Mouse (Mus musculus) adrenal gland, adult 8-10 months (tissue): Measurements from ENCODE around the gene Cdh4. TPM values are rescaled to one million over a fixed set of nuclear protein-coding genes. Genes with fewer than 3 reads are reported as not detected.

Experiments
- DNase-seq: peaks from one replicate; pipeline ENCODE4 v3.0.0; 2022
- total RNA-seq, 4 experiments: library from RNA; stranded (reverse); gene quantifications; 2 replicates each; pipeline ENCODE4 v1.2.4; 2022

The Cdh4 gene
- total RNA-seq, 4 experiments from 2014 or later, result 4.6 to 8.2 (median 6.8) TPM

DNA sequence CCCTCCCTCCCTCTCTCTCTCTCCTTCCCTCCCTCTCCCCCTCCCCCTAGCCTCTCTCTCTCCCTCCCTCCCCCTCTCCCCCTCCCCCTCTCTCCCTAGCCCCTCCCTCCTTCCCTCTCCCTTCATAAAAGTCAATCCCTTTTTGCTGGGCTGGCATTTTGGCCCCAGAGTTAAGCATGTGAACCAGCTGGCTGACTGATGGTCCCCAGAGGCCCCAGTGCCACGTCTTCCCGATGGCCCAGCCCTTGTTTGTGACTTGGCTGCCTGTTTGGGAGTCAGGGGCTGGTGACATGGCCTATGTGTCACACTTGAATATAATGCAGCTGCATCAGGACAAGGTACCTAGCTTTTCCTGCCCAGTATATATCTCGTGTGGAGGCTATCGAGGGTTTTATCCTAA, 96.3 kb downstream of the Cdh4 start:
- no peak for DNase-seq

DNA sequence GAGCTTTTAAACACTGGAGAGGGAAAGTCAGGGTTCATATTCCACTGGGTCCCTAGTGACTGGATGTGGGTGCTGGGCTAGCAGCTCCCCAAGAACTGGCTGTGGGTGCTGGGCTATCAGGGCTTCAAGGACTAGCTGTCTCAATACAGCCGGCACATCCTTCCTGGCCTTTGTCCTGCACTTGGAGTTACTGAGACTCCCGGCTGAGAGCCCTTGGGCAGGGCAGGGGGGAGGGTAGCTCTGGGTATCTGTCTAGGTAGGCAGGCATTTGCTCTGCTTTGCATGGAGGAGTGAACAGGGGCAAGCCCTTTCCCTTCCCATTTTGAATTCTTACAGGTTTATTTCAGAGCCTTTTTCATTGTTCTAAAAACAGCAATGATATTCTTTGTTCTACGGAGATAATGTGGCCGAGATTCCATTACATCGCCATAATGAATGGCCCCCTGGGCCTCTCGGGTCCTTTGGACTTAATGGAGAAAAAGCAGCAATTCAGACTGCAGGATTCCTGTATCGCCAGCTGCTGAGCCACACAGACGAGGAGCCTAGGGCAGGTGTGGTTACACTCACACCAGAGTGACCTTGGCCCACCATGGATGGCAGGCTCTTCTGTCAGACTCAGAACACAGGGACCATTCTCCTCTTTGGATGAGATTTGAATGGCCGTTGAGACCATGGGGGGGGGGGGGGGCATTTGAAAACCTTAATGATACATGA, 97.5 kb downstream of the Cdh4 start:
- no peak for DNase-seq

DNA sequence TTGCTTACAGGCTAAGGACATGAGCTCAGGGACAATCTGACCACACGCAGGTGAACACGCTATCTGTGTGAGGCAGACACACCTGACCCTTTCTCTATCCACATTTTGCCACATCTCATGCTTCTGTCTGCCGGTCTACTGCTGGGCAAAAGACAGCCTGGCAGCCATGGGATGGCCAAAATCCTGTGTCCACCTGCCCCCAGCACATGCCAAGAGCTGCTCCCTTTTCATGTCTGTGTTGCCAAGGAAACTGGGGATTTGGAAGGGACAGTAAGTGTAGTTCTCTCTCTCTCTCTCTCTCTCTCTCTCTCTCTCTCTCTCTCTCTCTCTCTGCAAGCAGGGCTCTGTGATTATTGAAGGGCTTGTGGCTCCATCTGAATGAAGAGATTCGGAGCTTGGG, 98.9 kb downstream of the Cdh4 start:
- DNase-seq, result no peak

DNA sequence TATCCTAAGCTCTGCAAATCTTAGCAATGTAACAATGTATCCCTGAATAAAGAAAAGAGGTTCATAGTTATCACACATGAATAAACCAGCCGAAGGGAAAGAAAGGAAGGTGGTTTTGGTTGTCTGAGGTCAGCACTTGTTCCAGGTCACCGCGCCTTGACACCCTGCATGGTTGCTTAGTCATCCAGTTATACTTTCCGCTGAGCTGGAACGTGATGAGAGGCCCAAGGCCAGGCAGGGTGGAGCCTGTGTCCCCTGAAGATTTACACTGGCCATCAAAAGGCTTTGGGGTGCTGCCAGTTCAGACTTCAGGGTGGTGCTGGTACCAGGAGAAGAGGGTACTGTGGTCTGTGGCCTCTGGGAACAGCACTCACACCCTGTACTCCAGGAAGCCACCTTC, 105.4 kb downstream of the Cdh4 start:
- peak; percentile 58 for DNase-seq

DNA sequence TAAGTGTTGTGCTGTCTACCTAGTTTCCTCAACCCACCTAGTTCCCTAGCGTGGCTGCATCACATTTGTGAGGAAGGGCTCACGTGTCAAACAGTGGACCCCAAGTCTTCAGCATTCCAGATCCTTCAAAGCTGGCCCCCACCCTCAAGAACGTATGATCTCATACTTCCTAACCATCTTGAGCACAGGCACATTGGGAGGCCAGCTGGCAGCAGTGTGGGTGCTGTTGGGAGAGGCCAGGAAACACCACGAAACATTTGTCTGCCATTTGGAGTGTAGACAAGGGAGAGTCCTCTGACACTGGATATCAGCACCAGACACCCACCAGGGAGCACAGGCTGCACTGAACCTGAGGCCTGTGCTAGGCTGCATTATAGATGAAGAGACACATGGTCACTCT, 113.7 kb downstream of the Cdh4 start:
- no peak for DNase-seq

DNA sequence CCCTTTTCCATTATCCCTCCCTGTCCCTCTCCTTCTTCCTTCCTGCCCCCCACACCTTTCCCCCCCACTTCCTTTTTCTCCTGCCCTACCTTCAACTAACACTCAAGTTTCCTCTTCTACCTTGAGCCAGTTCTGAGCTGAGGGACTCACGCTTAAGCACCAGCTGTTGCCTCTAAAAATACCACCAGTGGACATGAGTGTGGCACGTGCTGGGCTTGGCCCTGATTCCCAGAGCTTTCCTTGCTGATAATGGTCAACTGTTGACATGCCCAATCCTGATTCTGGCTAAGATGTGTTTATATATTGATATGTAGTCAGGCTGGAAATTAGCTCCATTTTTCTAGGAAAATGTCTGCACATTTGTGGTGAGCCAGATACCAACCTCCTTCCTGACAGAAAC, 120.1 kb downstream of the Cdh4 start:
- no peak for DNase-seq

DNA sequence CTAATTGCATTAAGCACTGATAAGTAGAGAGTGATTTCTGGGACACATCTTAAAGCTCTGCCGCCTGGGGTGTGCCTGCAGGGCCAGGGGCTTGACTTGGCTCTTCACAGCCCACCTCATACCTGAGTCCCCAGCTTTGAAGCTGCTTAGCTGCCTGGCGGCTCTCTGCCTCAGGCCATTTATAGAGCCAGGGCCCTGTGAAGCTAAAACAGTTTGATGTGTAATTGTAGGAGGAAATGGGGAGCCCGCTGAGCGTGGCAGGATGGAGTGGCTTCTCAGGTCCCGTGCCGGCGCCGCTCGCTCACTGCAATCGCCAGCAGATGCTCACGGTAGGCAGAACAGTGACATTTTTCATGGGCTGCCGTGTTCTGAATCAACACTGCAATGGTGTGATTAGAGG, 123.4 kb downstream of the Cdh4 start:
- DNase-seq, result no peak

DNA sequence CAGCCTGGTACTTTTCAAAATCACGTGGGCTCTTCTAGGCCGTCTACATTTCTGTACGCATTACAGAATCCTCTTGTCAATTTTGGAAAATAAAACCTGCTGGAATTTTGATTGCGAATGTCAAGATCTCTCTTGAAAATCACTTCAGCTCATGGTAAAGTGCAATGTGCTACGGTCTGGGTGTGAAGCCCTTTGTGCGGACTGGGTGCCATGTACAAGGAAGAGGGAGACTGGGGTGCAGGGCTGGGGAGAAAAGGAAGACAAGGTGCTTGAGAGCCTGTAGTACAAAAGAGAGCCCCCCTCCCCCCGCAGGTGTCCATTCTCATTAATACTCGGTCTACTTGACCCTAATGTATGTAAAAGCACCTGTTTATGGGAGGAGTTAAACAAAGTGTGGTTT, 125.7 kb downstream of the Cdh4 start:
- no peak for DNase-seq

DNA sequence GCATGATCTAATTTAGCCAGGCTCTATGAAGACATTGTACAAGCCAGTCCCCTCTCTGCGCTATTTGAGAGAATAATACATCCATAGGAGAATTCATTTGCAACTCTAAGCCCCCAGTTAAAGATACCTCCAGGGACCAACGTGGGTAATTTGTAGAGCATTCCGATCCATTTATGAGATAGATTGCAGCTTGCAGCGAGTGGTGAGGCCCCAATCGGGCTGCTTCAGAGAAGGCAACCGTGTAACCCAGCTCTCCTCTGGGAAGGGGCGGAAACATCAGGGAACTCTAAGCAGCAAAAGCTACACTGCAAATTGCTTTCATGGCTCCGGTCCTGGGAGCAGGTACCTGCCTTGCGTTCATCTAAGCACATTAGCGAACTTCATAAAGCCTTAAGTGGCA, 126.9 kb downstream of the Cdh4 start:
- DNase-seq, result no peak

DNA sequence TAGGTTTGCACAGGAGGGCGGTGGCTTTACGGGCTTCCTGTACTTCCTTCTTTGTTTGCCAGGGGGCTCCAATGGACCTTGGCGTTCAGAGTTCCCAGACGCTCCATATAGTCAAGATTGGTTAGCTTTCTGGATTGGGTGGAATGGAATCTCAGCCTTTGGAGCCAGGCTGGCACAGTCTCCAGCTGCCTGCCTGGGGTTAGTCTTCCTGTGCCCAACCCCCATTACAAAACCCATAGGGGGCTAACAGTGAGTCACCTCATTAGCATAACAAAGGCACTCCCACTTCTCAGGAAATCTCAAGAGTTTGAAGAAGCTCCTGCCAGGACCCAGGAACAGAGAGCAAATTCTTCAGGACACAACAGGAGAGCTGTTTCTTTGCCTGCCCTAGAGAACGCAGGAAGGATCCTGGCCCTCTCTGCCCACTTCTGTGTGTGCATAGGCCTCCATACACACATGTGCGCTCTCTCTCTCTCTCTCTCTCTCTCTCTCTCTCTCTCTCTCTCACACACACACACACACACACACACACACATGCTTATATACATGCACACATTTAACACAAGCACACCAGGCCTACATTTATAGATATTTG, 129.0 kb downstream of the Cdh4 start:
- DNase-seq, result no peak

DNA sequence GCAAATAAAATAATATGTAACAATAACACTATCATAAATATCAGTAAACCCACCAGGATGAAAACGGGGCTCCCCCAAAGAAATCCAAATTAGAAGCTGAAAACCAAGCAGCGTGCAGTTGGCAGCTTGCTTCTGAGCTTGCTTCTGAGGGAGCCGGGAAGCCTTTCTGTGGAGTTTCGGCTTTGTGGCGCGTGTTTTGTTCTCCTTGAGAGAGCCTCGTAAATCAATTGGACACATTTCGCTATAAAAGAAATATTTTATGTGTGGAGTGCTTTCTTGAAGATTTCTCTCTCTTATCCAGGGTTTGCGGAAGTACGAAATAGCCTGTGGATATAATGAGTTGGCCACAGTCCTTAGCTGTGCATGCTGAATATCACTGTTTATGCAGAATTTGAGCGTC, 131.1 kb downstream of the Cdh4 start:
- DNase-seq, result no peak

DNA sequence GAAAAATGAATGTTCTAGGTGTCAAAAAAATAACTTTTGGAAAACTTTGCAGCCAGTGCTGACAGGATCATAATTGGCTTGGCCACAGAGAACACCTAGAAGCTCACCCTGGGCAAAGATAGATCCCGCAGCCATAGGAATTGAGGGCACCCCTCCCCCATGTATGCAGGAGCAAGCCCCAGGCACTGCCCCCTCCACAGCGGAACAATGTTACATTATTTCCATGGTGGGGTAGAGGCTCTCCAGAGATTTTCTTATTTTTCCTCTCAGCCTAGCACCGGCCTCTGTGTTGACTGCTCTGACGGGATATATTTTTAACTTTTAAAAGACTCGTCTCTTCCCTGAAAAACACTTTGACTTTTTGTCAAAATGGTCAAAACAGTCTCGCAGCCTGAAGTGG, 131.6 kb downstream of the Cdh4 start:
- DNase-seq, result no peak

DNA sequence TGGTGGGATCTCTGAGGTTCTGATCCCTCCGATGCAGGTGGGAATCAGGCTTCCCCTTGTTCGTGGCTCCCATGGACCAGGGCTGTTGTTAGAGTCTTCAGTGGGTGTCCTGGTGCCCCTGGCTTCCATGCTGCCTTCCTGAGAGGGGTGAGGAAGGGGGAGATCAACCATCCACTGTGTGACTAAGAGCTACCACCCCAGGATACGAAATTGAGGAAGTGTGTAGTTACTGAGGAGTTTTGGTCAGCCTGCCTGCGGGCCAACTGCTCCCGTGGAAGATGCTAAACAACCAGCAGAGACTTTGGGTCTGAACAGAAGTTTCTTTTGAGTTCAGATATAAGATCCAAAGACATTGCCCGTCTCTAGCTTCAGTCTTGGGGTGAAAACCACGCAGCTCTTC, 133.4 kb downstream of the Cdh4 start:
- no peak for DNase-seq

DNA sequence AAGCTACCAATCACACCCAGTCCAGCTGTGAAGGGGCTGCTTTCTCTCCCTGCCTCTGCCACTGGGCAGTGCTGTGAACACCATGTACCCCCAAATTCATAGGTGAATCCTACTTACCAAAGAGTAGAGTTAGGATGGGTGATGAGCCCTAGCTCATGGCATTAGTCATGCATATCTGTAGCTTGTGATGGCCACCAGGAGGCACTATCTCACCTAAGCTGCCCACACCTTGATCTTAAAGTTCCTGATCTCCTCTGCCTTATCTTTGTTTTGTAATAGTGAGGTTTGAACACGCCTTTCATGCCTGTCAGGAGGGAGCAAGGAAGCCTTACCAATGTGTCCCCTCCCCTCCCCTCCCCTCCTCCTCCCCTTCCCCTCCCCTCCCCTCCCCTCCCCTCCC, 134.0 kb downstream of the Cdh4 start:
- DNase-seq, result no peak

DNA sequence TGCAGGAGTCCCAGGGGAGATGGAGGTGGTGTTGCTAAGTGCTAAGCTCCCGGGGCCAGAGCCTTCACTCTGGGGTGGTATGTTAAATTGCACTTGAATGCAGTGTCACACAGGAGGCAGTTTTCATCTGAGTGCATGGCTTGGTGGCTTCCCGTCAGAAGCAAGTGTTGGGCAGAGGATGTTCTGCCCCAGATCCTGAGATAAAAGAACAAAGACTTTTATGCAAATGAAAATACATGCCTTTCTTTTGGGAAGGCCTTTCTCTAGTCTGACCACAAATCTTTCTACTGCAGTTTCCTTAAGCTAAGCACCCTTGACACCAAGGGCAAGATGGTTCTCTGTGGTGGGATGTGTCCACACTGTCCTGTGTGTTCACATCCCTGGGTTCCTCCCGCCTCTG, 136.1 kb downstream of the Cdh4 start:
- no peak for DNase-seq

DNA sequence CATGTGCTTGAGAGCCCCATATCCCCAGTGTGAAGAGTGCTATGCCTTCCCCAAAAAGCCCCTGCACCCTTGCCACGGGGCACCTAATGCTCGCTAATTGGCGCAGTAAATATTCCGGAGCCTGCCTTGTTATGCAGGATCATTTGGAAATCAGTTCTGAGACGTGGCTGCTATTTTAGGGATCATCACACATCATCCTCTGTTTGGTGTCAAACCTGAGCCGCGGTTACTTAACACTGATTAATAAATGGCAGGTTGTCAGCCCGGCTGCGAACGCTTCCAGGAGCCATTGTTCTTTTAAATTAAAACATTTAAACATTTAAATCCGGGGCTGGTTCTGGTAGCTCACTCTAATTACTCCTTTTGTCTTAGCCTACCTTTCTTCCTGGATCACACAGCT, 136.6 kb downstream of the Cdh4 start:
- DNase-seq, result no peak

DNA sequence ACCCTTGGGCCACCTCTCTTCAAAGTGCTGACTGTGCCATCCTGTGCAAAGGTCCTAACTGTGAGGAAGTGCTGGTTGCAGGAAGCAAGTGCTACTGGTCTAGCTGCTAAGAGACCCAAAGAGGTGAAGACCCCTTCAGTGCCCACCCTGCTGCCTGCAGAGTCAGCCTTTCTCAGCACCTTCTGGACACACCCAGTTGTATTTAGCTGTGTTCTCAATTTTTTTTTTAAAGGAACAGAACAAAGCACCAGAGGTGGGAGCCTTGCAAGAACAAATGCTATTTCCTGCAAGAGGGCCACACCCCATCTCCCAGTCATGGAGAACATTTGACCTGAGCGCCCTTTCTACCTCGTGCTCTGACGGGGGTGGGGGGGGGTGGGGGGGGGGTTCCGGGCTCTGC, 138.2 kb downstream of the Cdh4 start:
- DNase-seq, result no peak

DNA sequence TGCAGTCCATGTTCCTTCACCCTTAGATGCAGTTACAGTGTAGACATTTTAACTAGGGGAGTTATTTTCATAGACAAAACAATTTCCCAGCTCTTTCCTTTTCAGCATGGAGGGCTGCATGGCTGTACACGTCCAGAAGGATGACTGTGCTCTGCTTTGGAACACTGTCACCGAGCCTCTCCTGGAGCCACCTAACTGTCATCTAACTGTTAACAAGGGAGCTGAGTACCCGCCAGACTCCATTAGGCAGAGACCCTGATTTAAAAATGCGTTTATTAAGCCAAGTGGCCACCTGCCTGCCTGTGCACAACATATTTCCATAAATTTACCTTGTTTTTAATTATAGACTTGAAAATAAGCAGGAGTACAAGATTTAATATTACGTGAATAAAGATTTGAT, 138.8 kb downstream of the Cdh4 start:
- no peak for DNase-seq

DNA sequence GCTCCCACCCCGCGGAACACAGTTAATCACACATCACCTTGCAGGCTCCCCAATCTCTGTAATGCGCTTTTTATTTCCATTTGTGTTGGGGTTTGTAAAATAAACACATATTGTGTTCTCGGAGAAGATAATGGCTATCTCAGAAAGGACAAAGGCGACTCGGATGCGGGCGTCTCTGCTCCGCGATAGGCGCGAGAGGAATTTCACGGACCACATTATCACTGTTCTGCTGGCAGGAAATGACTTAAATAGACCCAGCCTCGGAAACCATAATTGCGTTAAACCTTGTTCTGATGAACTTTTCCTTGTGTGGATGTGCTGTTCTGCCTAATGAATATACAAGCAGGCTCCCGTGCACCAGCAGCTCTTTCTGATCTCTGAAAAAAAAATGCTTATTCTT, 140.7 kb downstream of the Cdh4 start:
- DNase-seq, result no peak

DNA sequence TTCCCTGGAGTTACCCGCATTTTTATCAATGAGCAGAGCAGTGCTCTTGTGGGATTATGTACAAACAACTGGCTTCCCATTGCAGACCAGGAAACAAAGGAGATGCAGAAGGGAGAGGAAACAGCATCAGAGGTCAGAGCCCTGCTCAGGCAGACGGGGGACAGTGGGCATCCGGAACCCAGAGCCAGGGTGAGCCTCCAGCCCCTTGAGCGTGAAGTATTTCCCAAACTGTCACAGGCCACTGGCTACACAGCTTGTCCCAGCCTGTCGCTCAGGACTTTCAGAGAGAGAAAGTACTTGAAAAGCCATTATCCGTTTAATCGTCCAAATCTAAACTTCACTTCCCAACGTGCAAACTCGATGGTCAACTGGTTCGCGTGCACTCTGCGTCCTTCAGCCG, 142.4 kb downstream of the Cdh4 start:
- DNase-seq, result no peak

DNA sequence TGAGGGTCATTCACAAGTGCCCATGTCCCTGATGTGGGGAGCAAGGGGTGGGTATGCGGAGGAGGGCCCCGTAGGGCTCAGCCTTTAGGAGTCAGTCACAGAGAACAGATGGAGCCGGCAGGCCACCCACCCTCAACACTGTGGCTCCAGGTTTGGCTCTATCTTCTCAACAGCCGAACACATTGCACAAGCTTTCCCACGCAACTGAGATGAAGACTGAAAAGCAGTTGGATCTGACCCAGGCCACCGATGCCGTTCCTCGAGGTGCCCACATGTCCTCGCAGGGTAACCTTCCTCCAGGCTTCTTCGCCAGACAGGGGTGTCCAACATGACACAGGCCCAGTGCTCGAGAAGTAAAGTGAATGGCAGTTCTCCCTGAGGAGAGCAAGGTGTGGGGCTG, 144.2 kb downstream of the Cdh4 start:
- no peak for DNase-seq

DNA sequence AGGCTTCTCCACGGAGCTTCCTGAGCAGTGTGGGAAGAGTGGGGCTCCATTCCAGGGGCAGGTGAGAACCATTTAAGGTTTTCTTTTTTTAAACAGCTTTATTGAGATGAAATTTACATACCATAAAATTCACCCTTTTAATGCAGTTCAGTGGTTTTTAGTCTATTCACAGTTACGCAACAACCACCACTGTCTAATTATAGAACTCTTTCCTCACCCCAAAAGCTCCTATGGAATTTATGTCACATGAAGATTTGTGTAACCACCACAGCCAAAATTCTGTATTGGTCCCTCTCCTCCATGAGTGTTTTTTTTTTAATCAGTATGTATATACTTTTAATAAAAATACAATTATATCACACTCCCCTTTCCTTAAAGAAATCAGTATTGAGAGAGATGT, 144.8 kb downstream of the Cdh4 start:
- DNase-seq, result no peak

DNA sequence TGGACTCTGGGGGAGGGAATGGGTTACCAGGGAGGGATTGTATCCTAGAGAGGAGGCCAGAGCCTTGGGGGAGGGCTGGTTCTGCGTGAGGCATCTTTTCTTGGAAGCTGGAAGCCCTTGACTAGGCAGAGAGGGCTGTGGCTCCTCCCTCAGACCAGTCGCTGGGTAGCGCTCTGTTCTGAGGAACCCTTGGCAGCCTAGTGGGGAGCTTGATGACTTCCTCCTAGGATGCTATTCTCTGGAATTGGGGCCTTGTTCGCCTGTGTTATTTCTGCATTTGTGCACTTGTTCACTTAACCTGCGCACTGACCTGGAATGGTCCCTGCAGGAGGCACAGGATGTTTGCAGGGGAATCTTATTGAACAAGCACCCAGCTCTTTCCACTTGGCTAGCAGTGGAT, 149.4 kb downstream of the Cdh4 start:
- no peak for DNase-seq

DNA sequence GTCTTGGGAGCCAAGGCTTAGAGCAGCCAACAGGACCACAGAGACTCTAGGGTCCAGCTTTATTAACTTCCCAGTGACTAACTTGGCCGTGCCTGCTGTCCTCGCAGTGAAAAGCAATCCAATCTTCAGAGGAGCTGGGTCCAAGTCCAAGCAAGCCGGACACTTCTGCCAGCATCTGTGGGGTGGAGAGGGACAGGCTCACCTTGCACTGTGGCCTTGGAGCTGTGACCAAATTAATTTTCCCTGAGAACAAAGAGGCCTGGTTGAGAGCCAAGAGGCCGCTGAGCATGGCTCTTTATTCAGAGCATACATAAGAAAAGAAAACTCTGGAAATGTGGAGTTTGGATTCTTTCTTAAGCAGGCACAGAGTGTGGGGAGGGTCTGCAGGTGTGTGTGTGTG, 152.8 kb downstream of the Cdh4 start:
- DNase-seq, result peak; percentile 33

DNA sequence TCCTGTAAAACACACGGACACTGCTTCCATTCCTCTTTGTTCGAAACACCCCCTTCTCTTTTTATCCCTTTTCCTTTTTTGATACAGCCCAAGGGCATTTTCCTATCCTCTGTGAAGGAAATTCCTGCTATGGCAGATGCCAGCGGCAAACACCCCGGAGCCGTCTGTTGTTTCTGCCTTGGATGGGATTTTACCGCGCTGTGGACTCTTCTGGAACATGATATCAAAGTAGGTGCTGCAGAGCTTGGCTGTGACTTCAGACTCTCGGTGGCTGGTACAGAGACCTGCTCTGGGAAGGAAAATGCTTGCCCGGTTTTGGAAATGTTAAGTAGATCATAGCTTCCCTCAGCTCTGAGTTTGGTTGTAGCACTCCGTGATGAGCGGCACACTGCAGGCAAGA, 156.7 kb downstream of the Cdh4 start:
- DNase-seq, result no peak
